Mouse (Mus musculus): Measurements from ENCODE around the gene Hecw1. TPM values are rescaled to one million over a fixed set of nuclear protein-coding genes. Genes with fewer than 3 reads are reported as not detected.

Hecw1 gene
- total and polyA plus RNA-seq, 3 experiments, result 10.7 to 107 (median 30.4) TPM

GRCm38 (mm10) chr13:14179669-14180068 lies 343.4 kb downstream of the Hecw1 start:
- H3K4me3 ChIP-seq (ENCODE audit: low read depth, low read length), result no peak overlapping the region
- no peaks in the 10 kb centered on the region for H3K27me3 ChIP-seq (ENCODE audit: insufficient read depth, low read length)
- H3K9me3 ChIP-seq (replicated peaks), result no peaks in the 10 kb centered on the region
- TF ChIP-seq GATA1 (IDR thresholded peaks at IDR 0.05; ENCODE audit: borderline replicate concordance, low read length), result no peak
- no peak for TF ChIP-seq GATA2 (IDR thresholded peaks at IDR 0.05; ENCODE audit: borderline replicate concordance, low read depth, low read length)
- TF ChIP-seq POLR2AphosphoS5 (IDR thresholded peaks at IDR 0.05; ENCODE audit: insufficient replicate concordance, low read depth, low read length), result no peak
- TF ChIP-seq TAL1 (conservative IDR thresholded peaks at IDR 0.05; ENCODE audit: low read depth, low read length), result no peak
- TF ChIP-seq CTCF (IDR thresholded peaks at IDR 0.05; ENCODE audit: low read depth, low read length), result no peak
- no peaks in the 10 kb centered on the region for H3K4me1 ChIP-seq (ENCODE audit: insufficient read depth, low read depth, low read length)
- DNase-seq (ENCODE audit: low spot score) (no peak), ATAC-seq (ENCODE audit: extremely low read depth, insufficient number of reproducible peaks, low FRiP score, poor library complexity, severe bottlenecking) (no peak)
- peaks cover 42% of the 10 kb centered on the region for H3K36me3 ChIP-seq (replicated peaks)

DNA sequence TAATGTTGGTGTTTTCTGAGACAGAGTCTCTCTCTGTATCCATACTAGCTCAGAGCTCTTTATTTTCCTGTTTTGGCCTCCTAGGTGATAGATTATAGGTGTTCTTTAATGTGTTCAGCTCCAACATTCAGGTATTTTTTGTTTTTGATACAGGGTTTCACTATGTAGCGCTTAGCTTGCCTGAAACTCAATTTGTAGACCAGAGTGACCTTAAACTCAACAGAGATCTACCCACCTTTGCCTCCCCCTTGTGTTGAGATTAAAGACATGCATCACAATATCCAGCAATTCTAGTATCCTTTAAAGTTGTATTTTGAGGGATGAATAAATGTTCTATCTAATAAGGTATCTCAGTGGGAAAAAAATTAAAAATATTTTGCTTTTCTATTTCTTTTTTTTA lies 345.0 kb downstream of the Hecw1 start:
- TF ChIP-seq GATA2 (IDR thresholded peaks at IDR 0.05; ENCODE audit: borderline replicate concordance, low read depth, low read length) (no peak), POLR2AphosphoS5 (IDR thresholded peaks at IDR 0.05; ENCODE audit: insufficient replicate concordance, low read depth, low read length) (no peak), TAL1 (conservative IDR thresholded peaks at IDR 0.05; ENCODE audit: low read depth, low read length) (no peak), GATA1 (IDR thresholded peaks at IDR 0.05; ENCODE audit: borderline replicate concordance, low read length) (no peak), CTCF (IDR thresholded peaks at IDR 0.05; ENCODE audit: low read depth, low read length) (no peak)
- peaks cover 39% of the 10 kb centered on the region for H3K36me3 ChIP-seq (replicated peaks)
- H3K4me1 ChIP-seq (ENCODE audit: insufficient read depth, low read depth, low read length), result no peaks in the 10 kb centered on the region
- H3K4me3 ChIP-seq (ENCODE audit: low read depth, low read length), result no peak overlapping the region
- no peaks in the 10 kb centered on the region for H3K9me3 ChIP-seq (replicated peaks)
- no peaks in the 10 kb centered on the region for H3K27me3 ChIP-seq (ENCODE audit: insufficient read depth, low read length)
- DNase-seq (ENCODE audit: low spot score), result no peak
- ATAC-seq (ENCODE audit: extremely low read depth, insufficient number of reproducible peaks, low FRiP score, poor library complexity, severe bottlenecking), result no peak

Other genes with a start within 250 kb of the Hecw1 start
- 120 and 122 TPM in 2 replicates for gene Mrpl32, start 89.9 kb upstream of the Hecw1 start, total RNA-seq (2014; fragmentation: Nextera tagmentation)
- 154 and 167 TPM in 2 replicates for gene Mrpl32, start 89.9 kb upstream of the Hecw1 start, total RNA-seq (2017)
- 27.2 and 41.5 TPM in 2 replicates for gene Mrpl32, start 89.9 kb upstream of the Hecw1 start, polyA plus RNA-seq (2012)
- gene Psma2, start 90.0 kb upstream of the Hecw1 start, total RNA-seq (2014; fragmentation: Nextera tagmentation), result 58.2 and 60.0 TPM in 2 replicates
- 139 and 165 TPM in 2 replicates for gene Psma2, start 90.0 kb upstream of the Hecw1 start, total RNA-seq (2017)
- gene Psma2, start 90.0 kb upstream of the Hecw1 start, polyA plus RNA-seq (2012), result 7.8 and 7.9 TPM in 2 replicates
- 7.7 and 8.1 TPM in 2 replicates for gene AW209491, start 106.9 kb upstream of the Hecw1 start, total RNA-seq (2014; fragmentation: Nextera tagmentation)
- 12.6 and 15.0 TPM in 2 replicates for gene AW209491, start 106.9 kb upstream of the Hecw1 start, total RNA-seq (2017)
- gene AW209491, start 106.9 kb upstream of the Hecw1 start, polyA plus RNA-seq (2012), result 0.69 and 0.83 TPM in 2 replicates